Mouse (Mus musculus) adipose tissue, adult 10 weeks (tissue): Measurements from ENCODE around the gene Syap1. TPM values are rescaled to one million over a fixed set of nuclear protein-coding genes. Genes with fewer than 3 reads are reported as not detected.

Experiments used
- polyA plus RNA-seq: library from polyadenylated mRNA; stranded (reverse); fragments of 350-450 nt; fragmentation: Illumina TruSeq; extraction: RNeasy Lipid Tissue Mini Kit (QIAGEN cat#74804); gene quantifications from one replicate; pipeline ENCODE4 v1.2.3, GENCODE M21; 2014; ENCODE audit warnings: low read depth, low replicate concordance

Gene Syap1
- polyA plus RNA-seq: 99.8 TPM

DNA sequence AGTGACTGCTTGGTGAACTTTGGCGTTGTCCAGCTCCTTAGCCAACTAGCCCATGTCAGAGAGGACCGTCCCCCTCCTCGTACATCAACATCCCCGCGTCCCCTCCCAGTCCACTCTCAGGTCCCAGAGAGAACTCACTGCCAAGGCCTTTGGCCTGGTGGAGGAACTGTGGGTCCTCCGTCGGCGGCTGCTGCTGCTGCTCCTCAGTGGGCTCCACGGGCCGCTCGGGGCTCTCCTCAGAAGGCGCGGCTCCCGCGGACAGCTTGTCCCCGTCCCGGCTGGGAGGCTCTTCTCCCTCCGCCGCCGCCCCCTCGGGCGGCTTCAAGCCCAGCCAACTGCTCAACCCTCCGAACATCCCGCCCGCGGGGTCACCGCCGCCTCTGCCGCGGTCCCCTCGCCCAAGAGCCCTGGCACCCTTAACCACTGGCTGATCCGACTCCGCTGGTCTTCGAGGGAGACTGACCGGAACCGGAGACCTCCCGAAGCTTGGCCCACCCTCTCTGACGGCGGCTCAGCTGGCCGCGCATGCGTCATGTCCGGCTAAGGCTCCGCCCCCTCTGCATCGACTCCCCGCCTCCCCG is at the start of gene Syap1:
Gene Syap1, minus strand, starts transcription at position 517 of the 581 bp plus-strand sequence.

DNA sequence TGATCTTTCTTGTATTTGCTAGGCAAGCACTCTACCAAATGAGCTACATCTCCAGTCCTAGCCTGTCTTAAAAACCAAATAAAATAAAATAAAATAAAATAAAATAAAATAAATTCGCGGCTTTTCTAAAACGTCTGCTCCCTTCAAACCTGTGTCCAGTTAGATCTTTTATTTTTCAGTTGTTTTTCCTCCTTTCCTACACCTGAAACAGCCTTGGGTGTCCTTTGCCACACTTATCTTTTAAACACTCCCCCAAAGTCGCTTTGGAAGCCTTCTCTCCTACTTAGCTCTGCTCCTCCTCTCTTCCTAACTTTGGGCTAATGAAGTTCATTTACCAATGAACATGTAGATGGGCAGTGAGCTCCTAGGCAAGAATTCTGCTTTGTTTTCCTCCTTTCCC is 12.7 kb upstream of the Syap1 start, which contains the start of gene Ctps2:
Gene Ctps2, plus strand, starts transcription at position 301 of the 400 bp plus-strand sequence.

DNA sequence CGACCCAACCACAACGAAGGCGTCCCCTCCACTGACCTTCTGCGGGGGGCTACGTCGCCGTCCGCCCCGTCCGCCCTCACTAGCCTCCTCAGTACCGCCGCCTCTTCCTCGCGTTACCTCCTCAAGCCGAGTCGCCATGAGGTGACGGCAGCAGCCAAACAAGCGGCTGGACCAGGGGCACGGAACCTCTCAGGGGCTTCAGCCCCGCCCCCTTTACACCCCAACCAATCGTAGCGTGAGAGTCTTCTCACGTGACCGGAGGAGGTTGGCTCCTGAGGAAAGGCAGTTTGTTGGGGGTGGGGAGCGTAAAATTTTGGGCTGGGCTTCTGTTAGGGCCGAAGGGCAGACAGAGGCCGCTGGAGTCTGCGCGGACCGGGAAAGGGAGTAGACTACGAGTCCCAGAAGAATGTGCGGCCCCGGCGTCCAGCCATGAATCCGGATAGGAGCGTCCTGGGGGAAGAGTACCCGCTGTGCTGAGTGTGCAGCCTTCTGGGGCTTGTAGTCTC is 59.0 kb downstream of the Syap1 start, which contains the start of gene Txlng:
Gene Txlng, minus strand, starts transcription at position 252 of the 506 bp plus-strand sequence.

Other genes starting within 250 kb of the Syap1 start
- 12.7 TPM for gene Reps2, start 244.8 kb downstream of the Syap1 start, polyA plus RNA-seq
- 348 TPM for gene Rbbp7, start 128.0 kb downstream of the Syap1 start, polyA plus RNA-seq
- 21.8 TPM for gene Txlng, start 59.0 kb downstream of the Syap1 start, polyA plus RNA-seq
- gene Ctps2, start 12.8 kb upstream of the Syap1 start, polyA plus RNA-seq: 70.2 TPM
- gene S100g, start 76.2 kb upstream of the Syap1 start, polyA plus RNA-seq: not detected